Mouse (Mus musculus) lung, embryonic 15.5 days (tissue): ENCODE data around the gene Jph3. TPM values are rescaled to one million over a fixed set of nuclear protein-coding genes. Genes with fewer than 3 reads are reported as not detected.
A peak's percentile ranks its signal among the peaks of the same experiment; 100 is the strongest.

Experiments
- ATAC-seq: fragments of 200-750 bp; cut with Nextera tagmentation; 2 replicates; pipeline ENCODE4 v1.8.0; 2017; ENCODE audit warnings: moderate number of reproducible peaks, borderline replicate concordance; ENCODE audit not compliant: low FRiP score, low TSS enrichment; ENCODE audit errors: extremely low read depth
- H3K27ac ChIP-seq: fragments of 300-500 bp; sonication (generic); 2 replicates; pipeline ENCODE4 v1.5.1; 2015; ENCODE audit warnings: moderate library complexity, mild to moderate bottlenecking, inconsistent platforms
- H3K27me3 ChIP-seq: fragments of 300-500 bp; sonication (generic); 2 replicates; pipeline ENCODE4 v1.6.1; 2015; ENCODE audit warnings: inconsistent platforms
- H3K36me3 ChIP-seq: fragments of 300-500 bp; sonication (generic); 2 replicates; pipeline ENCODE4 v1.6.1; 2015; ENCODE audit warnings: inconsistent platforms
- H3K4me1 ChIP-seq: fragments of 300-500 bp; sonication (generic); 2 replicates; pipeline ENCODE4 v1.6.1; 2015; ENCODE audit warnings: inconsistent platforms
- H3K4me2 ChIP-seq: fragments of 300-500 bp; sonication (generic); 2 replicates; pipeline ENCODE4 v1.6.1; 2015; ENCODE audit warnings: inconsistent platforms, mild to moderate bottlenecking, moderate library complexity
- H3K4me3 ChIP-seq: fragments of 300-500 bp; sonication (generic); 2 replicates; pipeline ENCODE4 v1.5.1; 2015; ENCODE audit warnings: mild to moderate bottlenecking, inconsistent platforms
- H3K9ac ChIP-seq: fragments of 300-500 bp; sonication (generic); 2 replicates; pipeline ENCODE4 v1.6.1; 2015; ENCODE audit warnings: inconsistent platforms
- H3K9me3 ChIP-seq: fragments of 300-500 bp; sonication (generic); 2 replicates; pipeline ENCODE4 v1.6.1; 2016; ENCODE audit warnings: inconsistent platforms
- WGBS: fragments of 180-500 bp; shearing (Covaris S2); methylation state at CpG from one replicate; pipeline ENCODE4 v1.1.7; 2015; 5-methylcytosine and 5-hydroxymethylcytosine counted together
- polyA plus RNA-seq: library from polyadenylated mRNA; unstranded; fragments of >200 nt; fragmentation: Nextera tagmentation; extraction: Ambion mirVana; gene quantifications from 2 replicates; pipeline ENCODE4 v1.2.1, GENCODE M21; 2015

The Jph3 gene
- polyA plus RNA-seq, 1 experiment from 2014 or later, result 0.86 TPM

GRCm38 (mm10) chr8:121731060-121731459 is 1.6 kb downstream of the Jph3 start:
- Histone ChIP-seq H3K27me3 (peaks cover 73% of the 10 kb centered on the region), H3K4me3 (no peak overlapping the region; the same call in 1 of the 2 replicates), H3K27ac (no peak overlapping the region), H3K4me2 (peak overlapping the region; percentile 82; the same call in 1 of the 2 replicates), H3K9ac (no peak overlapping the region), H3K9me3 (no peaks in the 10 kb centered on the region), H3K36me3 (no peaks in the 10 kb centered on the region), H3K4me1 (peaks cover 6% of the 10 kb centered on the region)
- 4% methylated on average over 10 of the region's 11 CpGs for WGBS
- ATAC-seq, result no peak

- 11% methylated on average over 26 of the region's 26 CpGs for WGBS
- no peak overlapping the region for H3K4me2 ChIP-seq
- peaks cover 73% of the 10 kb centered on the region for H3K27me3 ChIP-seq
Observed at GRCm38 (mm10) chr8:121731471-121732333, 2.3 kb downstream of the Jph3 start.

GRCm38 (mm10) chr8:121732334-121732665 is 2.9 kb downstream of the Jph3 start:
- H3K9ac ChIP-seq, result no peak overlapping the region
- no peak for ATAC-seq
- no peak overlapping the region for H3K27ac ChIP-seq
- no peaks in the 10 kb centered on the region for H3K9me3 ChIP-seq
- H3K36me3 ChIP-seq, result no peaks in the 10 kb centered on the region
- peaks cover 6% of the 10 kb centered on the region for H3K4me1 ChIP-seq
- peaks cover 71% of the 10 kb centered on the region for H3K27me3 ChIP-seq
- H3K4me2 ChIP-seq, result no peak overlapping the region
- WGBS, result 54% methylated on average over 4 of the region's 4 CpGs
- no peak overlapping the region for H3K4me3 ChIP-seq

More at GRCm38 (mm10) chr8:121731471-121732333, 2.3 kb downstream of the Jph3 start:
- Histone ChIP-seq H3K9ac (no peak overlapping the region), H3K36me3 (no peaks in the 10 kb centered on the region), H3K9me3 (no peaks in the 10 kb centered on the region), H3K4me3 (no peak overlapping the region), H3K4me1 (peaks cover 6% of the 10 kb centered on the region), H3K27ac (no peak overlapping the region)
- no peak for ATAC-seq

GRCm38 (mm10) chr8:121734262-121734661 is 4.8 kb downstream of the Jph3 start:
- no peak for ATAC-seq
- Histone ChIP-seq H3K27ac (no peak overlapping the region), H3K36me3 (no peaks in the 10 kb centered on the region), H3K9me3 (no peaks in the 10 kb centered on the region), H3K4me2 (no peak overlapping the region), H3K4me3 (no peak overlapping the region), H3K9ac (no peak overlapping the region), H3K27me3 (peaks cover 52% of the 10 kb centered on the region), H3K4me1 (peaks cover 6% of the 10 kb centered on the region)
- WGBS, result 85% methylated on average over 16 of the region's 16 CpGs

- H3K9ac ChIP-seq, result no peak overlapping the region
- H3K9me3 ChIP-seq, result no peaks in the 10 kb centered on the region
- H3K4me2 ChIP-seq, result no peak overlapping the region
- no peak overlapping the region for H3K27ac ChIP-seq
- no peaks in the 10 kb centered on the region for H3K4me1 ChIP-seq
- H3K27me3 ChIP-seq, result peaks cover 32% of the 10 kb centered on the region
- no peaks in the 10 kb centered on the region for H3K36me3 ChIP-seq
- no peak for ATAC-seq
- no peak overlapping the region for H3K4me3 ChIP-seq
- WGBS, result 11% methylated on average over 7 of the region's 7 CpGs
Observed at GRCm38 (mm10) chr8:121736236-121736635, 6.8 kb downstream of the Jph3 start.

- no peak overlapping the region for H3K4me2 ChIP-seq
- H3K9me3 ChIP-seq, result no peaks in the 10 kb centered on the region
- no peak overlapping the region for H3K4me3 ChIP-seq
- no peak overlapping the region for H3K9ac ChIP-seq
- no peaks in the 10 kb centered on the region for H3K27me3 ChIP-seq
- 78% methylated on average over 10 of the region's 10 CpGs for WGBS
- no peak overlapping the region for H3K27ac ChIP-seq
- no peaks in the 10 kb centered on the region for H3K36me3 ChIP-seq
- ATAC-seq, result no peak
- no peaks in the 10 kb centered on the region for H3K4me1 ChIP-seq
Observed at GRCm38 (mm10) chr8:121740721-121741120, 11.3 kb downstream of the Jph3 start.

- no peak for ATAC-seq
- no peaks in the 10 kb centered on the region for H3K36me3 ChIP-seq
- H3K27ac ChIP-seq, result no peak overlapping the region
- H3K4me2 ChIP-seq, result no peak overlapping the region
- H3K27me3 ChIP-seq, result peaks cover 24% of the 10 kb centered on the region
- H3K4me3 ChIP-seq, result no peak overlapping the region
- no peaks in the 10 kb centered on the region for H3K4me1 ChIP-seq
- no peak overlapping the region for H3K9ac ChIP-seq
- peaks cover 8% of the 10 kb centered on the region; the same call in 1 of the 2 replicates for H3K9me3 ChIP-seq
- WGBS, result 73% methylated on average over 9 of the region's 9 CpGs
Observed at GRCm38 (mm10) chr8:121749501-121749900, 20.1 kb downstream of the Jph3 start.

- peaks cover 8% of the 10 kb centered on the region; the same call in 1 of the 2 replicates for H3K9me3 ChIP-seq
- H3K27ac ChIP-seq, result no peak overlapping the region
- H3K9ac ChIP-seq, result no peak overlapping the region
- H3K36me3 ChIP-seq, result no peaks in the 10 kb centered on the region
- 32% methylated on average over 3 of the region's 3 CpGs for WGBS
- H3K4me3 ChIP-seq, result no peak overlapping the region
- no peak overlapping the region for H3K4me2 ChIP-seq
- peaks cover 24% of the 10 kb centered on the region for H3K27me3 ChIP-seq
- ATAC-seq, result no peak
- no peaks in the 10 kb centered on the region for H3K4me1 ChIP-seq
Observed at GRCm38 (mm10) chr8:121750512-121750911, 21.1 kb downstream of the Jph3 start.

GRCm38 (mm10) chr8:121751407-121751806 is 22.0 kb downstream of the Jph3 start:
- Histone ChIP-seq H3K9me3 (peaks cover 8% of the 10 kb centered on the region; the same call in 1 of the 2 replicates), H3K4me3 (no peak overlapping the region), H3K4me1 (no peaks in the 10 kb centered on the region), H3K27ac (no peak overlapping the region), H3K9ac (no peak overlapping the region), H3K36me3 (no peaks in the 10 kb centered on the region), H3K27me3 (peaks cover 24% of the 10 kb centered on the region), H3K4me2 (no peak overlapping the region)
- 24% methylated on average over 3 of the region's 3 CpGs for WGBS
- no peak for ATAC-seq

GRCm38 (mm10) chr8:121758470-121758869 is 29.0 kb downstream of the Jph3 start:
- Histone ChIP-seq H3K4me2 (no peak overlapping the region), H3K27me3 (peaks cover 10% of the 10 kb centered on the region), H3K9ac (no peak overlapping the region), H3K4me3 (no peak overlapping the region), H3K4me1 (no peaks in the 10 kb centered on the region), H3K27ac (no peak overlapping the region), H3K36me3 (no peaks in the 10 kb centered on the region), H3K9me3 (no peaks in the 10 kb centered on the region)
- ATAC-seq, result no peak
- WGBS, result 55% methylated on average over 12 of the region's 12 CpGs

- H3K9ac ChIP-seq, result no peak overlapping the region
- H3K27ac ChIP-seq, result no peak overlapping the region
- ATAC-seq, result no peak
- H3K27me3 ChIP-seq, result no peaks in the 10 kb centered on the region
- no peak overlapping the region for H3K4me2 ChIP-seq
- no peak overlapping the region for H3K4me3 ChIP-seq
- H3K36me3 ChIP-seq, result no peaks in the 10 kb centered on the region
- WGBS, result 59% methylated on average over 7 of the region's 7 CpGs
- H3K9me3 ChIP-seq, result no peaks in the 10 kb centered on the region
- no peaks in the 10 kb centered on the region for H3K4me1 ChIP-seq
Observed at GRCm38 (mm10) chr8:121760484-121760883, 31.1 kb downstream of the Jph3 start.

GRCm38 (mm10) chr8:121761480-121761879 is 32.1 kb downstream of the Jph3 start:
- no peaks in the 10 kb centered on the region for H3K27me3 ChIP-seq
- no peak for ATAC-seq
- no peak overlapping the region for H3K4me3 ChIP-seq
- H3K27ac ChIP-seq, result no peak overlapping the region
- WGBS, result 27% methylated on average over 10 of the region's 10 CpGs
- no peaks in the 10 kb centered on the region for H3K4me1 ChIP-seq
- H3K9ac ChIP-seq, result no peak overlapping the region
- no peaks in the 10 kb centered on the region for H3K9me3 ChIP-seq
- no peak overlapping the region for H3K4me2 ChIP-seq
- H3K36me3 ChIP-seq, result no peaks in the 10 kb centered on the region
